ENCODE assay signal across 9 mouse cellular contexts in genomic region chr1:178449172-178449571, GRCm38 (mm10). TPM values are rescaled to one million over a fixed set of nuclear protein-coding genes. Genes with fewer than 3 reads are reported as not detected.
DNase-seq lines count a peak whose midpoint lies in the region; ATAC-seq lines count a peak whose summit lies in the region.
"Had no signal": no experiment of that assay in that cellular context is flagged by ENCODE, and none has a peak within 500 bp of the region (broad histone marks: within the 10 kb centered on the region; RNA-seq: fewer than 3 reads in every experiment).

No protein-coding gene starts in this region.

- no peaks in the 10 kb centered on the region for H3K36me3 ChIP-seq in heart, embryonic 13.5 days
- H3K36me3 ChIP-seq in kidney, embryonic 16.5 days (ENCODE audit: insufficient read depth, low read length), result no peaks in the 10 kb centered on the region
- H3K36me3 ChIP-seq in liver, embryonic 11.5 days (ENCODE audit: control insufficient read depth, insufficient read depth, low read length), result no peaks in the 10 kb centered on the region
- no peaks in the 10 kb centered on the region for H3K36me3 ChIP-seq in stomach, embryonic 15.5 days
- H3K36me3 ChIP-seq: embryonic facial prominence, embryonic 15.5 days had no signal

- peak overlapping the region; percentile 60 for H3K4me2 ChIP-seq in heart, embryonic 13.5 days
- H3K4me2 ChIP-seq in kidney, embryonic 16.5 days (replicated peaks; ENCODE audit: low read depth, low read length), result no peak overlapping the region
- H3K4me2 ChIP-seq in liver, embryonic 11.5 days, result no peak overlapping the region; the same call in 1 of the 2 replicates
- H3K4me2 ChIP-seq in stomach, embryonic 15.5 days, result no peak overlapping the region
- H3K4me2 ChIP-seq: embryonic facial prominence, embryonic 15.5 days had no signal

- peaks cover 17% of the 10 kb centered on the region for H3K4me1 ChIP-seq in heart, embryonic 13.5 days
- no peaks in the 10 kb centered on the region for H3K4me1 ChIP-seq in kidney, embryonic 16.5 days (ENCODE audit: insufficient read depth, low read length)
- peaks cover 13% of the 10 kb centered on the region for H3K4me1 ChIP-seq in liver, embryonic 11.5 days (replicated peaks; ENCODE audit: control insufficient read depth, insufficient read depth, low read length)
- no peaks in the 10 kb centered on the region for H3K4me1 ChIP-seq in stomach, embryonic 15.5 days
- H3K4me1 ChIP-seq: embryonic facial prominence, embryonic 15.5 days had no signal

- 23% methylated on average over 3 of the region's 3 CpGs for WGBS in heart, embryonic 13.5 days
- WGBS in kidney, embryonic 16.5 days, result 21% methylated on average over 3 of the region's 3 CpGs
- WGBS in liver, embryonic 11.5 days, result 23% methylated on average over 3 of the region's 3 CpGs
- 17% methylated on average over 3 of the region's 3 CpGs for WGBS in stomach, embryonic 15.5 days

- peak overlapping the region; percentile 76 for H3K9ac ChIP-seq in heart, embryonic 13.5 days
- no peak overlapping the region for H3K9ac ChIP-seq in kidney, embryonic 16.5 days (replicated peaks; ENCODE audit: low read length)
- no peak overlapping the region for H3K9ac ChIP-seq in liver, embryonic 11.5 days (ENCODE audit: low read depth, low read length)
- no peak overlapping the region for H3K9ac ChIP-seq in stomach, embryonic 15.5 days
- H3K9ac ChIP-seq: embryonic facial prominence, embryonic 15.5 days had no signal

- no peak overlapping the region for H3K4me3 ChIP-seq in heart, embryonic 13.5 days
- no peak overlapping the region for H3K4me3 ChIP-seq in kidney, embryonic 16.5 days (ENCODE audit: low read length)
- no peak overlapping the region for H3K4me3 ChIP-seq in liver, embryonic 11.5 days (ENCODE audit: low read depth, low read length)
- no peak overlapping the region for H3K4me3 ChIP-seq in stomach, embryonic 15.5 days (replicated peaks)
- H3K4me3 ChIP-seq: embryonic facial prominence, embryonic 15.5 days had no signal

- H3K27me3 ChIP-seq in heart, embryonic 13.5 days (replicated peaks), result no peaks in the 10 kb centered on the region
- no peaks in the 10 kb centered on the region for H3K27me3 ChIP-seq in kidney, embryonic 16.5 days (ENCODE audit: insufficient read depth, low read length)
- no peaks in the 10 kb centered on the region for H3K27me3 ChIP-seq in liver, embryonic 11.5 days (replicated peaks; ENCODE audit: control insufficient read depth, insufficient read depth, low read length)
- H3K27me3 ChIP-seq in stomach, embryonic 15.5 days (replicated peaks), result no peaks in the 10 kb centered on the region
- H3K27me3 ChIP-seq: embryonic facial prominence, embryonic 15.5 days had no signal

- peak; percentile 69; the same call in 1 of the 2 replicates for ATAC-seq in heart, embryonic 13.5 days (ENCODE audit: extremely low read depth, insufficient number of reproducible peaks, low FRiP score, low TSS enrichment)
- peak; percentile 83; the same call in 1 of the 2 replicates for ATAC-seq in kidney, embryonic 16.5 days (ENCODE audit: low FRiP score, low TSS enrichment)
- ATAC-seq in liver, embryonic 11.5 days (replicated peaks; ENCODE audit: low FRiP score), result peak; percentile 71
- peak; percentile 66; the same call in 1 of the 2 replicates for ATAC-seq in stomach, embryonic 15.5 days (ENCODE audit: insufficient read depth, low FRiP score, low read depth)

- peak overlapping the region; percentile 95 for H3K27ac ChIP-seq in heart, embryonic 13.5 days (replicated peaks)
- no peak overlapping the region for H3K27ac ChIP-seq in kidney, embryonic 16.5 days (ENCODE audit: low read length)
- H3K27ac ChIP-seq in liver, embryonic 11.5 days (ENCODE audit: low read depth, low read length), result no peak overlapping the region
- H3K27ac ChIP-seq in stomach, embryonic 15.5 days, result no peak overlapping the region
- H3K27ac ChIP-seq: embryonic facial prominence, embryonic 15.5 days had no signal

- no peaks in the 10 kb centered on the region for H3K9me3 ChIP-seq in heart, embryonic 13.5 days
- no peaks in the 10 kb centered on the region for H3K9me3 ChIP-seq in kidney, embryonic 16.5 days (ENCODE audit: low read length)
- no peaks in the 10 kb centered on the region for H3K9me3 ChIP-seq in liver, embryonic 11.5 days (ENCODE audit: control insufficient read depth, low read length)
- no peaks in the 10 kb centered on the region; the same call in 1 of the 2 replicates for H3K9me3 ChIP-seq in stomach, embryonic 15.5 days
- H3K9me3 ChIP-seq: embryonic facial prominence, embryonic 15.5 days had no signal

- DNase-seq in CD4-positive, CD25-positive, alpha-beta regulatory T cell, adult 2 months (ENCODE audit: low read depth, low spot score), result peak; percentile 85
- peak; percentile 91 for DNase-seq in brain, adult 2 months (ENCODE audit: low read depth, low spot score)
- DNase-seq in fibroblast of lung, adult 2 months (ENCODE audit: low read depth), result peak; percentile 36
- DNase-seq in liver, embryonic 11.5 days (ENCODE audit: low spot score), result peak; percentile 62
- peak; percentile 65 to 72 for DNase-seq in natural killer cell, adult 2 months (ENCODE audit: low spot score in 2 of 2)

RNA-seq across cellular contexts. Expression of gene Efcab2, which starts 43.3 kb away (rescaled TPM):
- 12.1 and 12.3 TPM in 2 replicates for polyA plus RNA-seq in heart, embryonic 13.5 days (2015; fragmentation: Nextera tagmentation; extraction: Ambion mirVana)
- polyA plus RNA-seq in kidney, embryonic 16.5 days (2015; fragmentation: Nextera tagmentation; extraction: Ambion mirVana), result 5.1 and 5.3 TPM in 2 replicates
- 5.8 and 6.5 TPM in 2 replicates for polyA plus RNA-seq in liver, embryonic 11.5 days (2014; fragmentation: Nextera tagmentation; extraction: Ambion mirVana)
- polyA plus RNA-seq in stomach, embryonic 15.5 days (2015; fragmentation: Nextera tagmentation; extraction: Ambion mirVana), result 6.3 and 6.9 TPM in 2 replicates

Comparison
In these comparisons a context has a peak if more than half of its experiments do, and no peak if none do; other contexts are left out.
1. DNase-seq: peak in every context shown above with its lines; median percentile 91 in brain, adult 2 months; 85 in CD4-positive, CD25-positive, alpha-beta regulatory T cell, adult 2 months; 68 in natural killer cell, adult 2 months; 62 in liver, embryonic 11.5 days; 36 in fibroblast of lung, adult 2 months.